Mouse (Mus musculus) limb, embryonic 11.5 days (tissue): ENCODE data around the gene Wnt3a. TPM values are rescaled to one million over a fixed set of nuclear protein-coding genes. Genes with fewer than 3 reads are reported as not detected.

ENCODE experiments used
- ATAC-seq: fragments of 200-750 bp; cut with Nextera tagmentation; 2 replicates; pipeline ENCODE4 v1.8.0; 2017; ENCODE audit warnings: low read depth; ENCODE audit not compliant: insufficient number of reproducible peaks, low FRiP score, low TSS enrichment
- DNase-seq: peaks from one replicate; pipeline ENCODE4 v3.0.0-alpha.2; 2015; ENCODE audit warnings: low spot score
- H3K27ac ChIP-seq: fragments of 300-500 bp; sonication (generic); replicated peaks from 2 replicates; pipeline ENCODE4 v1.5.1; 2014; ENCODE audit warnings: low read depth, mild to moderate bottlenecking, low read length
- H3K27me3 ChIP-seq: fragments of 300-500 bp; sonication (generic); 2 replicates; pipeline ENCODE4 v1.6.1; 2014; ENCODE audit warnings: mild to moderate bottlenecking, low read length, mixed read lengths; ENCODE audit not compliant: control insufficient read depth, insufficient read depth
- H3K36me3 ChIP-seq: fragments of 300-500 bp; sonication (generic); 2 replicates; pipeline ENCODE4 v1.6.1; 2014; ENCODE audit warnings: mild to moderate bottlenecking, low read length, moderate library complexity, mixed read lengths; ENCODE audit not compliant: control insufficient read depth, insufficient read depth
- H3K4me1 ChIP-seq: fragments of 300-500 bp; sonication (generic); 2 replicates; pipeline ENCODE4 v1.6.1; 2014; ENCODE audit warnings: low read length, mixed read lengths; ENCODE audit not compliant: control insufficient read depth, insufficient read depth
- H3K4me2 ChIP-seq: fragments of 300-500 bp; sonication (generic); 2 replicates; pipeline ENCODE4 v1.6.1; 2014; ENCODE audit warnings: low read depth, mild to moderate bottlenecking, moderate library complexity; ENCODE audit not compliant: severe bottlenecking
- H3K4me3 ChIP-seq: fragments of 300-500 bp; sonication (generic); 2 replicates; pipeline ENCODE4 v1.5.1; 2014; ENCODE audit warnings: low read depth, low read length
- H3K9ac ChIP-seq: fragments of 300-500 bp; sonication (generic); 2 replicates; pipeline ENCODE4 v1.6.1; 2014; ENCODE audit warnings: mild to moderate bottlenecking, low read length
- H3K9me3 ChIP-seq: fragments of 300-500 bp; sonication (generic); 2 replicates; pipeline ENCODE4 v1.6.1; 2016; ENCODE audit warnings: low read length; ENCODE audit not compliant: control insufficient read depth
- WGBS: fragments of 180-500 bp; shearing (Covaris S2); extraction: QIAGEN DNeasy Blood & Tissue Kit; methylation state at CpG from one replicate; pipeline ENCODE4 v1.1.7; 2014; 5-methylcytosine and 5-hydroxymethylcytosine counted together
- polyA plus RNA-seq: library from polyadenylated mRNA; unstranded; fragments of >200 nt; fragmentation: Nextera tagmentation; extraction: Ambion mirVana; gene quantifications from 2 replicates; pipeline ENCODE4 v1.2.1, GENCODE M21; 2014

Gene Wnt3a
- polyA plus RNA-seq, 1 experiment from 2014 or later: 0.07 TPM

DNA sequence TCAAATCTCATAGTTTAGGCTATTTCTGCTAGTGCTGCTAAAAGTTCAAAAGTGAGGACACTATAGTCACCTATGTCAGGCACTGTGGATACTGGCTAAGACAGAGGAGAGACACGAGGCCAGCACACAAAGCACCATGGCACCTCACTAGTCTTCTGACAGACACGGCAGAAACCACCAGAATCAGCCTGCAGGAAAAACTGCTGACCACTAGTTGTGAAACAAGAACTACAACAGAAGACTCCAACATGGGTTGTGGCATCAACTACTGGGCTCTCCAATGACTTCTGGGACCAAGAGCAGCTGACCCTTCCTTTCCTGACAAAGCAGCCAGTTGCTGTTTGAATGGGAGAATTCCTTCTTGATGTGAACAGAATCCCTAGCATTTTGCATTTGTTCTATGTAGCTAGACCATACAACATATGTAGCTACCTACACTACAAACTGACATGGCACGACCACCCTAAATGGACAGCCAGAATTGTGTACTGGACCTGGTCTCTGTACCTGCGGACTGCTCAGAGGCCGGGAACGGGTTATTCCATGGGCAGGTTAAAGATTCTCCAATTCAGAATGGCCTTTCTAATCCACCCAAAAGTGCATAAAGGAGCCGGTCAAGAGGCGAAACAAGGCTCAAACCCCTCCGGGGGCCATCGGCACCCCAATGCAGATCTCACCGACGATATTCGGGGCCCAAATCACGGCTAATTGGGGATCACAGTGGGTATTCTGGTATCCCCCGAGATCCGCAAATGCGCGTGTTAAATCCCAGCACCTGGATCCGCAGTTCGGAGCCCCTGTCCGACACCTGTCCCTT lies 63.6 kb downstream of the Wnt3a start:
- DNase-seq (no peak), ATAC-seq (no peak)
- WGBS: 7% methylated on average over 21 of the region's 21 CpGs
- Histone ChIP-seq H3K36me3 (no peaks in the 10 kb centered on the region), H3K9me3 (no peaks in the 10 kb centered on the region), H3K4me2 (peak overlapping the region; percentile 73), H3K27me3 (no peaks in the 10 kb centered on the region), H3K27ac (no peak overlapping the region), H3K9ac (peak overlapping the region; percentile 85), H3K4me1 (peaks cover 20% of the 10 kb centered on the region), H3K4me3 (peak overlapping the region; percentile 68)

- no peak for DNase-seq
- Histone ChIP-seq H3K36me3 (0 out of 2 replicates have a peak, but pooled peaks cover 4% of the 10 kb centered on the region), H3K4me3 (peak overlapping the region; percentile 68), H3K27ac (no peak overlapping the region), H3K9ac (no peak overlapping the region), H3K4me2 (peak overlapping the region; percentile 73), H3K9me3 (no peaks in the 10 kb centered on the region), H3K4me1 (peaks cover 20% of the 10 kb centered on the region), H3K27me3 (no peaks in the 10 kb centered on the region)
- no peak for ATAC-seq
- 73% methylated on average over 3 of the region's 3 CpGs for WGBS
Measured at GRCm38 (mm10) chr11:59226251-59226650, 64.3 kb downstream of the Wnt3a start.

DNA sequence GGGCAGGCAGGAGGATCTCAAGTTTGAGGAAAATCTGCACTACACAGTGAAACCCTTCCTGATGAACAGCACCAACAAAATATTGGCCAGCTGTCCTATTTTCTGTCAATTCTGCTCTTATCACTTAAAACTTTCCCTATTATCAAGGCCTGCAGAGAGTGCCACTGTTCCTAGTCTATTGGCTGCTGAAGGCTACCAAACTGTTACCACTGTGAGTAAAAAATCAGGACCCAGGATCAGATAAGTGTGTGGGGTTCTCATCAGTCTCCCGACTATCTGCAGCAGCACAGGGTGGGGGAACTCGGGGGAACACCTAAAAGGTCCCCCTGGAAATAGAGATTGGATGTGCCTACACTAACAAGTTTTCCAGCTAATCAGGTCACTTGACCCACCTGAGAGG lies 65.4 kb downstream of the Wnt3a start:
- Histone ChIP-seq H3K9ac (no peak overlapping the region), H3K27ac (no peak overlapping the region), H3K36me3 (0 out of 2 replicates have a peak, but pooled peaks cover 4% of the 10 kb centered on the region), H3K4me2 (no peak overlapping the region), H3K27me3 (no peaks in the 10 kb centered on the region), H3K9me3 (no peaks in the 10 kb centered on the region), H3K4me3 (no peak overlapping the region), H3K4me1 (peaks cover 20% of the 10 kb centered on the region)
- DNase-seq (no peak), ATAC-seq (no peak)
- 85% methylated on average over 2 of the region's 2 CpGs for WGBS

- Histone ChIP-seq H3K9ac (no peak overlapping the region), H3K4me3 (no peak overlapping the region), H3K4me2 (no peak overlapping the region), H3K27ac (no peak overlapping the region), H3K27me3 (no peaks in the 10 kb centered on the region), H3K4me1 (peaks cover 20% of the 10 kb centered on the region), H3K9me3 (no peaks in the 10 kb centered on the region), H3K36me3 (peaks cover 6% of the 10 kb centered on the region; the same call in 1 of the 2 replicates)
- WGBS: 74% methylated on average over 2 of the region's 2 CpGs
- no peak for DNase-seq
- no peak for ATAC-seq
Measured at GRCm38 (mm10) chr11:59224470-59224869, 66.1 kb downstream of the Wnt3a start.

DNA sequence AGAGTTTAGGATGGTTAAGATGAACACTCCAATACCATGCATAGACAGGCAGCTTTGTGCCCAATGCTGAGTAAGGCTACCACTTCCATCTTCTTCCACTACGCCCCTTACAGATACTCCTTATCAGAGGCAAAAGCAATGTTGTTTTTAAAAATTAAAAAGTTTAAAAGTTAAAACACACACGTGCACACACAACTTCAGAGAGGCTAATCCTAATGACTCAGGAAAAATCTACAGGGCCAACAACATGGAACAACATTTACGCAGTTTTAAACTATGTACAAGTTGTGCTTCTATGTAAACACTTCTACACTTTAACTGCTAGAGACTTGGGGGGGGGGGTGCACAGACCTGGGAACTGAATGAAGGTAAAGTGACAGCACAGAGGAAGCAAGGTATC lies 66.5 kb downstream of the Wnt3a start:
- Histone ChIP-seq H3K4me2 (no peak overlapping the region), H3K9ac (no peak overlapping the region), H3K9me3 (no peaks in the 10 kb centered on the region), H3K4me1 (peaks cover 20% of the 10 kb centered on the region), H3K27ac (no peak overlapping the region), H3K4me3 (no peak overlapping the region), H3K36me3 (peaks cover 7% of the 10 kb centered on the region; the same call in 1 of the 2 replicates), H3K27me3 (no peaks in the 10 kb centered on the region)
- DNase-seq: no peak
- WGBS: 97% methylated on average over 3 of the region's 3 CpGs
- no peak for ATAC-seq

DNA sequence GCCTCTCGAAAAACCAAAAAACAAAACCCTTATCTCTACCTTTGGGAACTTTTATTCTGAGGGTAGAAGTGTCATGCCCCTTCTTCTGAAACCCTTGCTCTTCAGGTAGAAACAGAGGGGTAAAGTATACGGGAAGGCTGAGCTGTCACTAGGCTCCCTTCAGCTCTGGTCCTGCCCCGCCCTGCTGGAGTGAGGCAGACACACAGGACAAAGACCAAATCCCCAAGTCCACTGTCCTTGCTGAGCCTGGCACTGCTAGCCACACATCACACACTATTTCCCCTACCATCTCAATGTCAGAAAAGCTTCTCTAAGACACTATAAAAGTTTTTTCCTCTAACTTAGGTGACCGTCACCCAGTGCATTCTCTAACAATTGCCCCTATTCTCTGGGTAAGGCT lies 68.2 kb downstream of the Wnt3a start:
- Histone ChIP-seq H3K4me3 (no peak overlapping the region), H3K9me3 (no peaks in the 10 kb centered on the region), H3K9ac (no peak overlapping the region), H3K27me3 (no peaks in the 10 kb centered on the region), H3K4me2 (no peak overlapping the region), H3K27ac (no peak overlapping the region), H3K36me3 (peaks cover 10% of the 10 kb centered on the region; the same call in 1 of the 2 replicates), H3K4me1 (peaks cover 15% of the 10 kb centered on the region)
- WGBS: 95% methylated on average over 4 of the region's 4 CpGs
- ATAC-seq (no peak), DNase-seq (no peak)

DNA sequence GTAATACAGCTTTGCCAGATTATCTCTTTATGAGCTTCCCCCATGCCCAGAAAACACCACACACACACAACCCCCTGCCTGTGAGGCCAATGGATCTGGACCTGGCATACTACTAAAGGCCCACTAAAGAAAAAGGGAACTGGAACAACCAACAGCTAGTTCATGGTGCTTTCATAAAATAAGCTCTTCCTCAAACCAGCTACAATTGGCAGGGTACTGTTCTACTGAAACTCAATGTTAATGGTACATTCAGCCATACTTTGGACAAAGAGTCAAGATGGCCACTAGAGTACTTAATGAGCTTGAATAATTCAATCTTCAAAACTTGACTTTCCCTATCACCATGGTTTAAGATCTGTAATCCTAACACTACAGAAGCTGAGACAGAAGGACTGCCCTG lies 68.9 kb downstream of the Wnt3a start:
- no peak overlapping the region for H3K27ac ChIP-seq
- H3K27me3 ChIP-seq: no peaks in the 10 kb centered on the region
- H3K9me3 ChIP-seq: no peaks in the 10 kb centered on the region
- DNase-seq: no peak
- ATAC-seq: no peak
- H3K4me3 ChIP-seq: no peak overlapping the region
- peaks cover 10% of the 10 kb centered on the region for H3K4me1 ChIP-seq
- peaks cover 10% of the 10 kb centered on the region; the same call in 1 of the 2 replicates for H3K36me3 ChIP-seq
- H3K4me2 ChIP-seq: no peak overlapping the region
- H3K9ac ChIP-seq: no peak overlapping the region

DNA sequence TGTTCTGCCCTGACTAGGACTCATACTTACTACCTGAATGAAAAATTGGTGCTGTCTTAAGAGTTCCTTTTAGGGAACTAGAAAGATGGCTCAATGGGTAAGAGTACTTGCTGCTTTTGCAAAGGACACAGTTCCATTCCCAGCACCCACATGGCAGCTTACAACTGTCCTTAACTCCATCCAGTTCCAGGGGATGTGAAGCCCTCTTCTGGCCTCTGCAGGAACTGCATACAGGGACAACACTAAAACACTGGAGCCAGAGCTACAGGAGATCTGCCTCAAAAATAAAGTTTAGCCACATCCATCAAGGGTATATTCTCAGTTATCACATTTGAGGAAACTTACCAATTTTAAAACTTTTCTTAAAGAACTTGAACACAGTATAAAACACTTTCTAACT lies 71.5 kb downstream of the Wnt3a start:
- Histone ChIP-seq H3K9ac (no peak overlapping the region), H3K27ac (no peak overlapping the region), H3K36me3 (peaks cover 10% of the 10 kb centered on the region; the same call in 1 of the 2 replicates), H3K27me3 (no peaks in the 10 kb centered on the region), H3K9me3 (no peaks in the 10 kb centered on the region), H3K4me2 (no peak overlapping the region), H3K4me3 (no peak overlapping the region), H3K4me1 (no peaks in the 10 kb centered on the region)
- ATAC-seq (no peak), DNase-seq (peak; percentile 60)
